Mouse (Mus musculus): ENCODE results near the gene Dscam. TPM values are rescaled to one million over a fixed set of nuclear protein-coding genes. Genes with fewer than 3 reads are reported as not detected.
A peak's percentile ranks its signal among the peaks of the same experiment; 100 is the strongest.

The Dscam gene
- polyA plus RNA-seq, 1 experiment from 2014 or later: 13.2 TPM

- Histone ChIP-seq H3K4me2 (no peak overlapping the region), H3K4me3 (replicated peaks) (no peak overlapping the region), H3K4me1 (peaks cover 9% of the 10 kb centered on the region; the same call in 1 of the 2 replicates), H3K36me3 (no peaks in the 10 kb centered on the region), H3K9ac (replicated peaks) (no peak overlapping the region), H3K27ac (replicated peaks) (no peak overlapping the region), H3K9me3 (replicated peaks) (no peaks in the 10 kb centered on the region), H3K27me3 (replicated peaks) (no peaks in the 10 kb centered on the region)
- WGBS: 83% methylated on average over 3 of the region's 3 CpGs
- ATAC-seq (ENCODE audit: low FRiP score): no peak
Measured at GRCm38 (mm10) chr16:97062207-97062606, 108.3 kb downstream of the Dscam start.

DNA sequence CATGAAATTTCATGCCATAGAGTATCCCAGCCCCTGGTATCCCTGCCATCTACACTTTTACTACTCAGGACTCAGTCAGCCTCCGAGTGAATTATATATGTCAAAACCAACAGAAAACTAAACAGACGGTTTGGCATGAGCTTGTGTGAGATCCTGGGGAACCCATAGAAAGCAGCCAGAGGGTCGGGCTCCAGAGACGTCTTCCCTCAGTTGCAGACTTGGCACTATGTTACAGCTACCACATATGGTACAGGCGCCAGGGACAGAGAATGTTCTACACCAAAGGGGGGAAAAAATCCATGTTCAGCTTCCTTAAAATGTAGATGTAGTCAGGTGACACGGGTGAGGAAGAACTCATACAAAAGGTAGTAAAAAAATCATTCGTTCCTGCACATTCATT, 109.2 kb downstream of the Dscam start:
- Histone ChIP-seq H3K9me3 (replicated peaks) (no peaks in the 10 kb centered on the region), H3K36me3 (no peaks in the 10 kb centered on the region), H3K27me3 (replicated peaks) (no peaks in the 10 kb centered on the region), H3K4me3 (replicated peaks) (no peak overlapping the region), H3K9ac (replicated peaks) (no peak overlapping the region), H3K4me2 (no peak overlapping the region), H3K27ac (replicated peaks) (no peak overlapping the region), H3K4me1 (peaks cover 2% of the 10 kb centered on the region; the same call in 1 of the 2 replicates)
- 87% methylated on average over 7 of the region's 7 CpGs for WGBS
- no peak for ATAC-seq (ENCODE audit: low FRiP score)

GRCm38 (mm10) chr16:97060736-97061135, 109.8 kb downstream of the Dscam start:
- Histone ChIP-seq H3K27me3 (replicated peaks) (no peaks in the 10 kb centered on the region), H3K9me3 (replicated peaks) (no peaks in the 10 kb centered on the region), H3K9ac (replicated peaks) (no peak overlapping the region), H3K4me1 (peaks cover 2% of the 10 kb centered on the region; the same call in 1 of the 2 replicates), H3K27ac (replicated peaks) (no peak overlapping the region), H3K4me3 (replicated peaks) (no peak overlapping the region), H3K4me2 (no peak overlapping the region), H3K36me3 (no peaks in the 10 kb centered on the region)
- no peak for ATAC-seq (ENCODE audit: low FRiP score)

GRCm38 (mm10) chr16:97060276-97060675, 110.3 kb downstream of the Dscam start:
- Histone ChIP-seq H3K27me3 (replicated peaks) (no peaks in the 10 kb centered on the region), H3K27ac (replicated peaks) (no peak overlapping the region), H3K9ac (replicated peaks) (no peak overlapping the region), H3K4me3 (replicated peaks) (no peak overlapping the region), H3K4me2 (no peak overlapping the region), H3K36me3 (no peaks in the 10 kb centered on the region), H3K4me1 (peaks cover 2% of the 10 kb centered on the region; the same call in 1 of the 2 replicates), H3K9me3 (replicated peaks) (no peaks in the 10 kb centered on the region)
- no peak for ATAC-seq (ENCODE audit: low FRiP score)
- WGBS: 70% methylated on average over 4 of the region's 4 CpGs

GRCm38 (mm10) chr16:97035271-97035670, 135.3 kb downstream of the Dscam start:
- Histone ChIP-seq H3K9me3 (replicated peaks) (no peaks in the 10 kb centered on the region), H3K4me1 (no peaks in the 10 kb centered on the region), H3K9ac (replicated peaks) (no peak overlapping the region), H3K36me3 (0 out of 2 replicates have a peak, but pooled peaks cover 2% of the 10 kb centered on the region), H3K27ac (replicated peaks) (no peak overlapping the region), H3K4me2 (no peak overlapping the region), H3K4me3 (replicated peaks) (no peak overlapping the region), H3K27me3 (replicated peaks) (no peaks in the 10 kb centered on the region)
- no peak for ATAC-seq (ENCODE audit: low FRiP score)
- 53% methylated on average over 4 of the region's 4 CpGs for WGBS

GRCm38 (mm10) chr16:97033540-97034058, 137.0 kb downstream of the Dscam start:
- ATAC-seq (ENCODE audit: low FRiP score): no peak
- H3K9me3 ChIP-seq (replicated peaks): no peaks in the 10 kb centered on the region
- WGBS: 83% methylated on average over 3 of the region's 3 CpGs
- no peak overlapping the region for H3K9ac ChIP-seq (replicated peaks)
- 0 out of 2 replicates have a peak, but pooled peaks cover 2% of the 10 kb centered on the region for H3K36me3 ChIP-seq
- H3K27ac ChIP-seq (replicated peaks): 0 out of 2 replicates have a peak overlapping the region, but pooled peaks have one; percentile 5
- H3K4me1 ChIP-seq: no peaks in the 10 kb centered on the region
- no peak overlapping the region for H3K4me3 ChIP-seq (replicated peaks)
- H3K27me3 ChIP-seq (replicated peaks): no peaks in the 10 kb centered on the region
- H3K4me2 ChIP-seq: no peak overlapping the region

DNA sequence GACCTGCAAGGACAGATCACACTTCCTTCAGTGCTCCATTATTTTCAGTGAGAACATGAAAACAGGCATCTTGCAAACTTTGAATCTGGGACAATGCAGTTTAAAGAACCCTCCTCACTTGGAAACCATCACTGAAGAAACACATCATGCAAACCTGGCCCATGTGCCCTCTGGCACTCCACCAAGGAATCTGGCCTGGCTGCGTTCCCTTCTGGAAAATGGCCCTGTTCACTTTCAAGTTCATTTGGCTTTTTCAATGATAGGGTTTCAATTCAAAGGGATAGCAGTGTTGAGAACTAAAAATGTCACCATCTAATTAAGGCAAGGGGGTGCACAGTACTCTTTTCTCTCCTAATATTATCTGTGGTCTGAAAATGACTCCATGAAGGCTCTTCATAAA, 142.9 kb downstream of the Dscam start:
- Histone ChIP-seq H3K9me3 (replicated peaks) (no peaks in the 10 kb centered on the region), H3K4me1 (peaks cover 7% of the 10 kb centered on the region; the same call in 1 of the 2 replicates), H3K4me2 (no peak overlapping the region), H3K9ac (replicated peaks) (no peak overlapping the region), H3K27ac (replicated peaks) (no peak overlapping the region), H3K4me3 (replicated peaks) (no peak overlapping the region), H3K27me3 (replicated peaks) (no peaks in the 10 kb centered on the region), H3K36me3 (no peaks in the 10 kb centered on the region)
- no peak for ATAC-seq (ENCODE audit: low FRiP score)
- 78% methylated on average over 1 of the region's 1 CpGs for WGBS

DNA sequence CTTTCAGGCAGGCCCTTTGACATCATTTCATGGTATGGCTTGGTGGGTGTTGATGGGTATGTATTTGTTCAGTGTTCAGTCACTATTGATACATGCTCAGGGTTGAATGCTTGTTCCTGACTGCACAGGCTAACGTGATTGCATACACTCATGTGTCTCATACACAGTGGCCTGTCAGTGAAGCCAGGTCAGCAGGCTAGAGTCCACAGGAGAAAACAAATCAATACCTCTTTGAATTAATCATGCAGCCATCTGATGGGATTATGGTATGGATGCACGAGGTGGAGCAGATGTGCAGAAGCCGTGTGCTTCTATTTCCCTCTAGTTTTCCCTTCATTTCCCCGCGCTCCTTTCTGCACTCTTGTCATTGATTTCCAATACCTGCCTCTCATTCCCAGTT, 143.7 kb downstream of the Dscam start:
- Histone ChIP-seq H3K27ac (replicated peaks) (0 out of 2 replicates have a peak overlapping the region, but pooled peaks have one; percentile 4), H3K9ac (replicated peaks) (no peak overlapping the region), H3K9me3 (replicated peaks) (no peaks in the 10 kb centered on the region), H3K36me3 (no peaks in the 10 kb centered on the region), H3K4me3 (replicated peaks) (no peak overlapping the region), H3K4me1 (peaks cover 7% of the 10 kb centered on the region; the same call in 1 of the 2 replicates), H3K4me2 (no peak overlapping the region), H3K27me3 (replicated peaks) (no peaks in the 10 kb centered on the region)
- ATAC-seq (ENCODE audit: low FRiP score): no peak
- 84% methylated on average over 5 of the region's 5 CpGs for WGBS

GRCm38 (mm10) chr16:97024406-97024805, 146.1 kb downstream of the Dscam start:
- H3K9me3 ChIP-seq (replicated peaks): no peaks in the 10 kb centered on the region
- H3K4me3 ChIP-seq (replicated peaks): no peak overlapping the region
- ATAC-seq (ENCODE audit: low FRiP score): no peak
- H3K36me3 ChIP-seq: no peaks in the 10 kb centered on the region
- H3K4me1 ChIP-seq: peaks cover 7% of the 10 kb centered on the region; the same call in 1 of the 2 replicates
- no peak overlapping the region for H3K9ac ChIP-seq (replicated peaks)
- H3K27ac ChIP-seq (replicated peaks): no peak overlapping the region
- H3K27me3 ChIP-seq (replicated peaks): no peaks in the 10 kb centered on the region
- no peak overlapping the region for H3K4me2 ChIP-seq
- WGBS: 61% methylated on average over 4 of the region's 4 CpGs

- Histone ChIP-seq H3K4me1 (peaks cover 12% of the 10 kb centered on the region), H3K9me3 (replicated peaks) (no peaks in the 10 kb centered on the region), H3K27ac (replicated peaks) (no peak overlapping the region), H3K4me3 (replicated peaks) (no peak overlapping the region), H3K36me3 (no peaks in the 10 kb centered on the region), H3K9ac (replicated peaks) (no peak overlapping the region), H3K4me2 (no peak overlapping the region), H3K27me3 (replicated peaks) (no peaks in the 10 kb centered on the region)
- ATAC-seq (ENCODE audit: low FRiP score): no peak
- 82% methylated on average over 6 of the region's 6 CpGs for WGBS
Measured at GRCm38 (mm10) chr16:97021496-97021895, 149.1 kb downstream of the Dscam start.

DNA sequence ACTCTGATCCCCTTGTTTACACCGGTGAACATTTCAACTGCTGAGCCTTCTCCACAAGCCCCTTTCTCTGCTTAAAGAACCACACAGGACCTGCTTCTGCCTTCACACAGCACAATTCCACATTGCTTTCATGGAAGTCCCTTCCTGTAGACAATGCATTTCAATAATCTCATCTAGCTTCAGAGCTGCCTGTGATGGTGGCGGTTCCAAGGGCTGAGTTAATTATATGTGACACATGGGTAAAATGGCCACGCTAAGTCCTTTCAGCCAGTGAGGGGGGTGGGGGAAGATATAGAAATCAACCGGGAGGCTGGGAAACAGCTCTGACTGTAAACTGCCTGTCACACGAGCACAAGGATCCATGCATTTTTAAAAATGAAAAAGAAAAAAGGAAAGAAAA, 152.2 kb downstream of the Dscam start:
- H3K9me3 ChIP-seq (replicated peaks): no peaks in the 10 kb centered on the region
- H3K4me3 ChIP-seq (replicated peaks): no peak overlapping the region
- ATAC-seq (ENCODE audit: low FRiP score): no peak
- peaks cover 12% of the 10 kb centered on the region for H3K4me1 ChIP-seq
- H3K27me3 ChIP-seq (replicated peaks): no peaks in the 10 kb centered on the region
- H3K27ac ChIP-seq (replicated peaks): peak overlapping the region; percentile 63
- H3K9ac ChIP-seq (replicated peaks): no peak overlapping the region
- no peaks in the 10 kb centered on the region for H3K36me3 ChIP-seq
- H3K4me2 ChIP-seq: no peak overlapping the region; the same call in 1 of the 2 replicates
- WGBS: 46% methylated on average over 5 of the region's 5 CpGs

DNA sequence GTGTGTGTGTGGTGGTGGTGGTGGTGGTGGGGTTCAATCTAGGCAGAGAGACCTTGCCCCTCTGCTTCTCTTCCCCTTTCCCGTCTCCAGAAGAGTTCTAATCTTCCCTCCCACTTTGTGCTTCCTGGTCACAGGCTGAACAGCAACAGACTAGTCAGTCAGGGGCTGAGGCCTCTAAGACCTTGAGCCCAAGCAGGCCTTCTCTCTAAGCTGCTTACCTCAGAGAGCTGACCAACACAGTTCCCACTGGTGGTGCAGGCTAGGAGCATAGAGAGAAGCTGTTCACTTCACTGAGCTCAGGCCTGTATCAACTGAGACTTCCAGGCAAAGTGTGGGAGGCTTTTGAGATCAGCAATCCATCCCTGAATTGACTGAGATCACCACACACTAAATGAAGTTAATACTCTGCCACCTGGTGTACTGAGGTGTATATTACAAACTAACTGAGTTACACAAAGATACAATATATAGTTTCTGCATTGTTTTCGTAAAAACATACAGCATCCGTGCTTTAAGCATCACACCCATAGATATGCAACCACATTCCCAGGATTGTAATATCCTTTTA, 153.3 kb downstream of the Dscam start:
- ATAC-seq (ENCODE audit: low FRiP score): peak; percentile 46; the same call in 1 of the 2 replicates
- 87% methylated on average over 3 of the region's 3 CpGs for WGBS

More for the DNA sequence above, 153.3 kb downstream of the Dscam start:
- Histone ChIP-seq H3K4me1 (peaks cover 12% of the 10 kb centered on the region), H3K27me3 (replicated peaks) (no peaks in the 10 kb centered on the region), H3K9me3 (replicated peaks) (no peaks in the 10 kb centered on the region), H3K36me3 (no peaks in the 10 kb centered on the region), H3K9ac (replicated peaks) (no peak overlapping the region), H3K4me2 (no peak overlapping the region), H3K4me3 (replicated peaks) (no peak overlapping the region), H3K27ac (replicated peaks) (0 out of 2 replicates have a peak overlapping the region, but pooled peaks have one; percentile 63)
